Mouse (Mus musculus): ENCODE data around the gene Vwa3a.
A peak's percentile ranks its signal among the peaks of the same experiment; 100 is the strongest.

Vwa3a gene

DNA sequence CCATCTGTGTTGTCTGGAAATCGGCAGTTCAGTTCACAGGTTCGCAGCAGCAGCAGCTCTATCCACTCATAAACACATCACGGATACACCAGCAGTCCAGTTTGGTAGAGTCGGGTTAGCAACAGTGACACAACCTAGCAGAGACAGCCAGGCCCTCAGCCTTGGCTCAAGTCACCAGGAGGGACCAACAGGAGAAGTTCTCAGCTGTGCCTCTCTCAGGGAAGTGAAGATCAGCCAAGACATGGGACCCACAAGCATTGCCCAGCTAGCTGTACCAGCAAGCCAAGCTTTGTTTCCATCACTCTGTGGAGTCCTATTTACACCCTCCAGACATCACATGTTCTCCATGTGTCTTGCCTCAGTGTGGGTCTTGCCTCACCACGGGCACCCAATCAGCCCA is 7.7 kb downstream of the Vwa3a start:
- DNase-seq (ENCODE audit: low spot score): no peak

DNA sequence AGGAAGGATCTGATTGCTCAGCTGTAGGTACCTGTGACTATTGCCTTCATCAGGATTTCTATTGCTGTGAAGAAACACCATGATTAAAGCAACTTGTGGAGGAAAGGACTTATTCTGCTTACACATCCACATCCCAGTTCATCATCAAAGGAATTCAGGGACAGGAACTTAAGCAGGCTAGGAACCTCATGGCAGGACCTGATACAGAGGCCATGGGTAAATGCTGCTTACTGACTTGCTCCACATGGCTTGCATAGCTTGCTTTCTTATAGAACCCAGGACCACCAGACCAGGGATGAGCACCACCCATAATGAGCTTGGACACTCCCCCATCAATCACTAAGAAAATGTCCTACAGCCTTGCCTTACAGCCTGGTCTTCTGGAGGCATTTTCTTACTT is 9.4 kb downstream of the Vwa3a start:
- DNase-seq (ENCODE audit: low spot score): no peak

DNA sequence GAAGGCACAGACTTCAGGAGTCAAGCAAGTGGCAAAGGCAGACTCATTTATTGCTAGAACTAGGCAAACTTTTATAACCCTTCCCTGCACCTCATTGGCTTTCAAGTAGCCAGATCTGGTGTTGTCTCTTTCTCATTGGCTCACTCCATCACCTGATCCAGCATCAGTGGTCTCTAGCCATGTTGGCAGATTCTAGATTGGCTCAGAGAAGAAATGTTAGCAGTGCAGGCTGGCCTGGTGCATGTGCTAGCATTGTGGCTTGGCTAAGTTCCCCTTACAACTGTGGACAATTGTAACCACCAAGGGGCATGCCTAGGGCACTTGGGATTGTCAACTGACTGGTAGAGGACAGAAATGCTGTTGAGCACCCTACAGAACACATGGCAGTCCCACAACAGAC is 12.2 kb downstream of the Vwa3a start:
- DNase-seq (ENCODE audit: low spot score): no peak

DNA sequence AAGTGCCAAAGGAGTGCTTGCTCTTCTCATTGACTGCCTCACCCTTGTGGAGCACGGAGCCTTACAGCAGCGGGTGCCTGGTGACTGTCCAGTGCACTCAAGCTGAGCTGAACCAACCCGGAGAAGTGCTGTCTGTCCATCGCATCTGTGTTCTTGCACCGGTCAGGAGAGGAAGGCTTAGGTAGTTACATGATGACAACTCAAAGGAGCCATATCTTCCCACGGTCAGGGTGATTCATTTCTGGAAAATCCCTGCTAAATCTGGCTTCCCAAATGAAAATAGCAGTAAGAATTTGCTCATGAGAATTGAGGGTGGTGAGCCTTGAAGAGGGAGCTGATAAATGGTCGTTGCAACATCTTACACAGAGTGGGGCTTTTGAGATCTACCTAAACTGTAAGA is 12.8 kb downstream of the Vwa3a start:
- no peak for DNase-seq (ENCODE audit: low spot score)

DNA sequence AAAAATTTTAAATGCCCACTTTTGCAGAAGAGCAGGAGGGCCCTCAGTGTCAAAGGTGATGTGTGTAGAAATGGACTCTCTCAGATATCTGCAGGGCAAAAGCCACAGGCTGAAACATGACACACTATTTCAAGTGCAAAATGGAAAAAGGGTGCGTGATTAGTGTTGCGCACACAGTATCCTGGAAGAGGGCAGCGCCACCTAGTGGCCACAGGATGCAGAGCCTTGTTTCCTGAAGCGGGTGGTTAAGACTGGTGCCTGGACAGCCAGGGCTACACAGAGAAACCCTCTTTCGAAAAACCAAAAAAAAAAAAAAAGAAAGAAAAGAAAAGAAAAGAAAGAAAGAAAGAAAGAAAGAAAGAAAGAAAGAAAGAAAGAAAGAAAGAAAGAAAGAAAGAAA is 15.6 kb downstream of the Vwa3a start:
- DNase-seq (ENCODE audit: low spot score): peak; percentile 78

DNA sequence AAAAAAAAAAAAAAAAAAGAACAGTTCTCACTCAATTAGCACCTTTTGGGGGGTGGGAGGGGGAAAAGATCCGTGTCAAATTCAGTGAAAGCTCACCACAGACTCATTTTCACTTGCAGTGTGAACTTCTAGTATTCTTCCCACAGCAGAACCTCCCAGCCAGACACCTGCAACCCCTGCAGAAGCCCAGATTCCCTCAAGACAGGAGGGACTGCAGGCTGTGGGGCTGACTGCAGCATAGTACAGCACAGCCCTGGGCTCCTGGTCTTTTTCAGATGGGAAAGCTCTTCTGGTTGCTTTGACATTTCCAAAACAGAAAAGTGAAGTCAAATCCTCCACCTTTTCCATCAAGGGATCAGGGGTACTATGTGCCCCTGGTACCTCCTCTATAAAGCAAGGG is 28.3 kb downstream of the Vwa3a start:
- DNase-seq (ENCODE audit: low spot score): no peak

DNA sequence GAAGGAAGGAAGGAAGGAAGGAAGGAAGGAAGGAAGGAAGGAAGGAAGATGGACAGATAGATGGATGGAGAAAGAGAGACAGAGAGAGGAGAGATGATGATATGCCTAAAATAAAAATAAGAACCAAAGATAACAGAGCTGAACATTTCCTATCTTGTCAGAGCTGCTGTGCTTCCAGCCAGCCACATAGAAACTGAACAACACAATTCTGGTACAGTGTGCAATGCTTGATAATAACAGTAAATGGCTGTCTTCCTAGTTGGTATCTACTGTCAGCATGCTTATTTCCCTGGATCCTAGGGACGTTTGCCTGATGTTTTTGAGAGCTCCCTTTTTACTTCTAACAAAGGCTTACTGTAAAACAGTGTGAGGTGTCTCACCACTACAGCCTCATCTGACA is 32.3 kb downstream of the Vwa3a start:
- no peak for DNase-seq (ENCODE audit: low spot score)

DNA sequence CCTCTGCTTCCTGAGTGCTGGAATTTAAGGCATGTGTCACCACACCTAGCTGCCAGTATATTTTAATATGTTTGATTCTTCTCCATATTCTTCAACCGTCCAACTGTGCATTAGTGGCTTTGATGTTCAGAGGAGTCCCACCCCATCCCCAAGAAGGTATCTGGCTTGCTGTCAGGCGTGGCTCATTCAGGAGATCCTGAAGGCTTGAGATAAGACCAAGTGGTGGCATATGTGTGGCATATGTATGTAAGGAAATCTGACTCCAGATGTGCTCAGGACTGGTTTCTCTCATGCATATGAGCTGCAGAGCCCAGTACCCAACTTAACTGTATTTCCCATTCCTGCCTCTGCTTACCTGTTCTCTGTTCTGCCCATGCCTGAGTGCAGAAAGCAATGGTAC is 38.9 kb downstream of the Vwa3a start:
- peak; percentile 19 for DNase-seq (ENCODE audit: low spot score)

DNA sequence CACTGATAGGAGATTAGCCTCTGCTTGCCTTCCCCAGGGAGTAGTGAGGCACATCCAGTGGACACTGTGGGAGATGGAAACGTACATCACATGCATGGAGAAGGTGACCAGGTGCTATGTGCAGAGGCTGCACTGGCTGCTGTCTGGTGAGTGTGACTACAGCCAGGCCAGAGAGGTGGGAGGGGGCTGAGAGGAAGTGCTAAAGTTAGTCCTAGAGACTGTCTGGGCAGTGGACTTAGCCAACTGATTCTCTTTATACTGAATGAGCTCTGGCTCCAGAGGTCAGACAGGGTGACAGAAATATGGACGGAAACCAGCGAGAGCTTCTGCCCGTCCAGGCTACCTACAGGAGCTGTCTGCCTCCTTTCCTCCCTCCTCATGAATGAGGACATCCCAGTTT is 56.4 kb downstream of the Vwa3a start:
- no peak for DNase-seq (ENCODE audit: low spot score)

DNA sequence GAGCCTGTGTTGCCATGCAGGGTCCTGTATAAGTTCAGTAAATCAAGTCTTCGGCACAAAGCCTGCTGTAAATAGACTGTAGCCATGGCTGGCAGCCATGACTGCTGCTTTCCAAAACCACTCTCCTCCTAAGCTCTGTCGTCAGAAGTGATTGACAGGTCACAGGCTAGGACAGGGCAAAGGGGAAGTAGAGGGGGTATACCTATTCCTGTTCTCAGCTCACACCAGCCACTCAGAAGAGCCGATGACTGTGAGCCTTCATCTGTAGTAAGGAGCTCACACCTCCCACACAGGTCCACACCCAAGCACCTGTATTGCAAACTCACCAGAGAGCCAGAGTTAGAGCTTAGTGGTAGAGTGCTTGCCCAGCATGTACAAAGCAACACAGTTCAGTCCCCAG is 57.3 kb downstream of the Vwa3a start:
- DNase-seq (ENCODE audit: low spot score): no peak

DNA sequence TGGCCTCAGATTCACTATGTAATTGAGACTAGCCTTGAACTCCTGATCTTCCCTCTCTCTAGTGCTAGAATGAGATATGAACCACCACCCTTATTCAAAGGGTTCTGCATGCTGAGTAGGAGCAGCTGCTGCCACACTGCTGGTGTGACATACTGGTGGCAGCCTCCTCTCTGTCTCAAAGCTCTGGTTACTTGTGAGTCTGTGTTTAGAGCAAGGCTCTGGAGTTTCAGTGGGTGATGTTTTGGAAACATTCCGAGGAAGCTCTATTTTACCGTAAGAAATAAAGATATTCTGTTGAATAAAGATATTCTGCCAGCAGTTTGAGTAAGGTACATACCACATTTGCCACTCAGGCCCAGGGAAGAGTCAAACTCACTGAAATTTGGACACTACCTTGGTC is 64.2 kb downstream of the Vwa3a start:
- no peak for DNase-seq (ENCODE audit: low spot score)

DNA sequence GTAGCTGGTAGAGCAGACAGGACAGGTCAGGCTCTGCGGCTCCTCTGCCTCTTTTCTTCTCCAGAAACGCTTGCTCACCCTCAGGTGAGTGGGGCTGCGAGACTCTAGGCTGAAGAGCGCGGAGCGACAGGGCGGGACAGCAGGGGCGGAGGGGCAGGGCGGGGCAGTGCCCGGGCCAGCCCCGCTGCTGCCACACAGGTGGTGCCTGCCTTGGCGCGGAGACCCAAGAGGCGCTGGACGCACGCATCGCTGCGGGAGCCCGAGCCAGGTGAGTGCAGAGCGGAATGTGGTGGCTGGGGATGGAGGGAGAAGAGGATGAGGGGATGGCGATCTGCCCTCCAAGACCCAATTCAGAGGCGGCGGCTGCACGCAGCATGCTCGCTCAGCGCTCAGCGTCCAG is 70.6 kb downstream of the Vwa3a start:
- DNase-seq (ENCODE audit: low spot score): no peak

DNA sequence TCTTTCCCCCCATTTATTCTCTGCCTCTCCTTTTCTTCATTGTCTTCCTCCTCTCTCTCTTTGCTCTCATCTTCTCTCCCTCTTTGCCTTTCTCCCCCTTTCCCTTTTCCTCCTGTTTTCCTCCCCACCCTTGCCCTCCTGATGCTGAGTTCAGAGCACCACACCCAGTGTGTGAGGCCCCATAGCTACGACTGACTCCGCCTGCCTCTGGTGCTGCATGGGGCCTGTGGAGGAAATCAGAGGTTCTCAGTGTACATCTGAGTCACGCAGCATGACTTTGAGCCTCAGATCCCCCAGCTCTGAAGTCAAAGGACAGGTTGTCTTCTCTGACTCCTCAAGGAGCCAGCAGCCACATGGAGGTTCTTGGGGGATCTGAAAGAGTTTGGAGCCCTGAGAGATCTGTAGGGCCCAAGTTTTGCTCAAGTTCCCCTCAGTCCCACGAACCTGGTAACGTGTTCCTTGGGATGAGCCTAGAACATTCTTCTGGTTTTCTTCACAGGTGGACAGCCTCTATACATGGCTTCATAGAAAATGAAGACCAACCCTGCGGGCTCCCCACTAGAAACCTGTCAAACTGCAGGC is 72.8 kb downstream of the Vwa3a start, which contains the start of gene Gm5737:
Gene Gm5737 (plus strand): TSS at position 532 of the 582 bp plus-strand sequence.
- DNase-seq (ENCODE audit: low spot score): no peak

DNA sequence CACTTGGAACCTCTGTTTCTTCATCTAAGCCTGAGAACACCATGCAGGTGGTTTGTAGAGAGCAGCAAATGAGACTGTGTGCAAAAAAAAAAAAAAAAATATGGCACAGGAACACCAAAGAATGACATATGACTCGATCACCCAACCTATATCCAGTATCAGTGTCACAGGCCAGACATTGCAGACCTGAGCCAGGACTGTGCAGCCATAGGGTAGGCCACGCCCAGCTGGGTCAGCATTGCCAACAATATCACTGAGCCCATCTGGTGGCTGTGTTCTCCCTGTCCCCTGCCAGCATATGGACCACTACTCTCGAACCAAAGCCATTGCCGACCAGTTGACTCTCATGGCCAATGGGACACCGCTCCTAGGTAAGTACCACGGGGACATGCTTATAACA is 78.4 kb downstream of the Vwa3a start:
- DNase-seq (ENCODE audit: low spot score): no peak

DNA sequence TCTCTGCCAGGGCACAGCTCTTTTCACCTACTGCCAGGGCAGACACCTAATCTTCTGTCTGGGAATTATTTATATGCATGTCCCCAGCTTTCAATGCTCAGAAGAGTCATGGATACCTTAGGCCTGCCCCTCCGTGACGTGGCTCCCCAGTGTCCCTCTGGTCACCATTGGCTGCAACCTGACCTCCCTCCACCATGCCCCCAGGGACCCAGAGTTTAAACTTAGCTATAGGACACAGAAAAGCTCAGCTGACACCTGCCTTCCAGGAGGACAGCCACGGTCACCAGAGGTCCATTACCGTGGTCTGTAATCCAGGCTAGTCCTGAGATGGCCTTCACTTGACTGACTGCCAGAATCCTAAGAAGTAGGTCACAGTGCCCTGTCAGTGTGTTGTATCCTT is 80.3 kb downstream of the Vwa3a start:
- DNase-seq (ENCODE audit: low spot score): no peak

DNA sequence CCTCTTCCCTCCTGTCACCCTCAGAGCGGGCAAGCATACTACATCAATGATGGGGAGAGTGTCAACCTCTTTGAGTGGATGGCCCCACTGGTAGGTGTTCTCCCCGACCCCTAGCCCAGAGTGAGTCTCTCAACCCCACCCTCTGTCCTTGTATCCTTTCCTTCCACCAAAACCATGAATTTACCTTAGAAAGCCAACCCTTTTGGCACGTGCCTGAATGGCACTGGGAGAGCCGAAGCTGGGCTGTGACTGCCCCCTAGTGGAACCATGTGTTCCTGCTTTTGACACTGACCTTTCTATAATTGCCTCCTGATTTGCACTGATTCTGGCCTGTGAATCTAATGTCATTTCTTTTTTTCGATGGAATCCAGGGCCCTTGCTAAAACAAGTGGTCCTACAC is 84.1 kb downstream of the Vwa3a start:
- peak; percentile 59 for DNase-seq (ENCODE audit: low spot score)

DNA sequence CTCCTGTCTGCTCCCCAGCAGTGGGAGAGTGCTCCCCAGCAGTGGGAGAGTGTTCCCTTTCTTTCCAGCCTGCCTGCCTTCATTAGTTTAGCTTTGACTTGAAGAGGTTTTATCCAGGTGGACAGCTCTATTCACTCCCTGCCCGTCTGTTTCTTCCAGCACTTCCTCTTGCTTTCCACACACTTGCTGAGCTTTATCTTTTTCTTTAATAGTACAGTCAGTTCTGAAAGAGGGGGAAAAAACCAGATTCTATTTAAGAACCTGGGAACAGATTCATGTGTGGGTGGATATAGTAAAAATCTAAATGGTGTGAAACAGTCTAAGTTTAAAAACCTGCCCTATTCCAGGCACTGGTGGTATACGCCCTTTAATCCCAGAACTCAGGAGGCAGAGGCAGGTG is 86.0 kb downstream of the Vwa3a start:
- DNase-seq (ENCODE audit: low spot score): no peak

DNA sequence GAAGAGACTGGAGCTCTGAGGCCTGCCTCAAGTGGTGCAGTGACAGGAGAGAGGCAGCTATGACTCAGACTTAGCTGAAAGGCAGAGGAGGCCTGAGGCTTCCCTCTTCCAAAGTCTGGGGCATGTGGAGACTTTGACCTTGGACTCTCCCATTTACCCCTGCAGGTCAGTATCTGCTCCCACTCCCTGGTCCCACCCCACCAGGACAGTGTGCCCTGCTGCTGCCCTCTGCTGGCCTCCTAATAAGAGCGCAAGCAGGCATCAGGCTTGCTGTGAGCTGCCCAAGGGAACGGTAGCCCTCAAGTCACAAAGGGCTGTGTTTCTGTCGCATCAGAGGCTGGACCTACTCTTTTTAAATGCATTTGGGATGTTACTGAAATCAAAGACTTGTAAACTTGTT is 87.3 kb downstream of the Vwa3a start:
- no peak for DNase-seq (ENCODE audit: low spot score)

DNA sequence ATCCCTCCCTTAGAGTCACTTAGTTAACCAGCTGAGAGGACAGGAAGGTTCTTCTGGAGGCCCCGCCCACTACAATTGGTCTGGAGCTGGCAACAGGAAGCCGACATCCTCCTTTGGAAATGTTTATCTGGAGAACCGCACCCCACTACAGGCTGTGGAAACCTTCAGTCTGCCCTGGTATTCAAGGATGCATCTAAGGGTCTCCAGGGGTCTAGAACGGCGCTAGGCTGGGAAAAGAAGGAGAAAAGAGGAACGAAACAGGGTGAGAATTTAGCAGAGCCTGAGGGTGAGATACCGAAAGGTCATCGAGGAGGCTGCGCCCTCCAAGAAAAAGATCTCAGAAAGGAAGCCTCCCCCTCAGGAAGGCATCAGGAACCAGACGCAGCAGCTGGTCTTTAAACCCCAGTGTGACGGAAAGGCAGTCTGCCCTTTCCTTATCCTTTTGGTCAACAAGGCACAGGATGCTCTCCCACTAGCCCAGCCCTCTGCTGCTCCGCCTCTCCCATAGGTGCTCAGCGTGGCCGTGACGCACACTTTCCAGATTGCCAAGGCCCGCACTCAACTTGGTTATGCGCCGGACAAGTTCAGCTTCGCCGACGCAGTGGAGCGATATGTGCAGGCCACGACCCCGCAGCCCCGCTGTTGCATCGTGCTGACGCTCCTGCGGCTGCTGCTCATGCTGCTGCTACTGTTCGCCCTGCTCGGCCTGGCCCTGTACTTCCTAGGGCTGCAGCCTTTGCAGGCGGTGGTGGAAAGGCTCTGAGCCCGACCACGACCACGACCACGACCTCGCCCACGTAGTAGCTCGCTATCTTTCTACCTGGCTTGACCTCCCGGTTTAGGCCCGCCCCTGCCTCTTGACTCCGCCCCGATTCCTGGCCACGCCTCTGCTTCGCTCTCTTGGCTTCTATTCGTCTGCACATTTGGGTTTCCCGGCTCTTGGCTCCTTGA is 91.6 kb downstream of the Vwa3a start:
- DNase-seq (ENCODE audit: low spot score): no peak

DNA sequence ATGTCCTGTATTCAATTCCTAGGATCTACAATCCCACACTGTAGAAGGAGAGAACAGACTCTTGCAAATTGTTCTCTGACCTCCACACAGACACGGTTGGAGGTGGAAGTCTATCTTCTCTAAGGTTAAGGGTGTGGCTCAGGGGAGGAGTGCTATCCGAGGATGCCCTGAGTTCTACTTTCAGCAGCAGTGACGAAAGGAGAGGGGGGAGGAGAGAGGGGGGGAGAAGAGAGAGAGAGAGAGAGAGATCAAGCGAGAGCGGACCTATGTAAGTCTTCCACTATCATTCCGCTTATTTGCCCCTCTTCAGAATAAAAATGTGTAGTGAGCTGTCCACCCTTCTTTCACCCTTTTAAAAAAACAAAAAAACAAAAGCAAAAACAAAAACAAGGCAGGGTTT is 95.3 kb downstream of the Vwa3a start:
- peak; percentile 69 for DNase-seq (ENCODE audit: low spot score)

DNA sequence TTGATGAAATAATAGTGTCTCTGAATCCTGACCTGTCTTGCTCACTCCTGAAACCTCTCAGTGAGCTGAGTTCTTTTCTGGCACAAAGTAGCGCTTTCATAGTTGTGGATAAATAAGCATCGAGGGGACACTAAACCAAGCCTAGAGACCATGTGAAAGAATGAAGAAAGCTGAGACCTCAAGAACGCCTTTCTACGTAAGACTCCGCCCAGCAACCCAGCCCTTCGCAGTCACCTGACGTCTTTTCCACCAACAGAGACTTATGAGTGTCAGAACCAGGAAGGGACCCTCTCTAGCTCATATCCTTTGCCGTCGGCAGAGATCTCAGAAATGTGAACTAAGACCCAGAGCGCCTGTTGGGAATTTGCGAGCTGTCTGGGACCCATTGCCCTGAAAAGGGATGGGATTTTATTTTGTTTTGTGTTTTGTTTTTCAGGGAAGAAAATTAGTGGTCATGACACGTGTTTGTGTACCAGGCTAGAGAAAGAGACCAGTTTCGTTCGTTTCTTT is 95.8 kb downstream of the Vwa3a start:
- DNase-seq (ENCODE audit: low spot score): peak; percentile 87

DNA sequence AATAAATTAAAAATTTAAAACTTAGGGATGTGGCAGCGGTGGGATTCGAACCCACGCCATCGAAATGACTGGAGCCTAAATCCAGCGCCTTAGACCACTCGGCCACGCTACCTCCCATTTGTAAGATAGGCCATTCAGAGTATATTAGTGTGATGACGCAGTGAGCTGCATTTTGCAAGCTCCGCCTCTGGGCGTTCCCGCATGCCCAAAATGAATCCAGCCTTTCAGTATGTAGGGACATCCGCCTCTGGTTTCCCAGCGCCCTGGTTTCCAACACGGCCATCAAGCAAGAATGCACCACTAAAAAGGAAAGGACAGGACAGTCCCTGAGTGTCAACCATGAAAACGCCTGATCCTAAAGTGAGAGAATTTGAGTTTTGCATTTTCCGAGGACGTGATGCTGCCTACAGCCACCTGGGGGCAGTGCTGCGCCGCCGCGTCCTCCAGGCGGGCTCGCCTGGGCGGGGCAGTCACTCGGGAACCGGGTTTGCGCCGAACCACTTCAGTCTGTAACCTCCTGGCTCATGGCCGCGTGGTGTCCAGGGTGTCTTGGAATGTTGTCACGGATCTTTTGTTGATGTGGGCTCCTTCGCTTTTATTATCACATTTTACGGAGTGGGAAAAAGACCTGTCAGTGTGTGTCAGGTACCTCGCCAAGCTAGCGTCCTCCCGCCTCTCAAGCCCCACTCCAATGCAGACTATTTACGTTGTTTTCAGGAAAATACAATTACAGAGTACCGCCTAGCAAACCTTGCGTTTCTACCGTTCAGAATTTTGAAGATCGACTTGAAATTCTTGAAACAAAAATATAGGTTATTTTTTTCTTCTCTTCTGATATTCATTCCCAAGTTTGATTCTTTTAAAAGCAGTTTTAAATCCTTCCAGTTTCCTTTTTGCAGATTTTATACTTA is 96.6 kb downstream of the Vwa3a start:
- peak; percentile 97 for DNase-seq (ENCODE audit: low spot score)

All from c-Kit-positive CD71-positive TER-119-positive erythroid progenitor cells, embryonic 14.5 days (primary cell).